Mouse (Mus musculus): ENCODE data around the gene Tbl1xr1.

The Tbl1xr1 gene

GRCm38 (mm10) chr3:22076561-22076935 is at the start of gene Tbl1xr1:
Gene Tbl1xr1, plus strand, starts transcription at chr3:22076652.
- DNase-seq: peak; percentile 94 to 97

- DNase-seq: no peak
Measured at GRCm38 (mm10) chr3:22038004-22038403, 38.4 kb upstream of the Tbl1xr1 start.

GRCm38 (mm10) chr3:22039036-22039795 is 37.2 kb upstream of the Tbl1xr1 start:
- no peak for DNase-seq

GRCm38 (mm10) chr3:22040627-22041026 is 35.8 kb upstream of the Tbl1xr1 start:
- no peak for DNase-seq

GRCm38 (mm10) chr3:22047203-22047602 is 29.2 kb upstream of the Tbl1xr1 start:
- peak in 1 of 2 experiments; percentile 13 for DNase-seq

- DNase-seq: no peak
Measured at GRCm38 (mm10) chr3:22056664-22057328, 19.7 kb upstream of the Tbl1xr1 start.

- no peak for DNase-seq
Measured at GRCm38 (mm10) chr3:22058206-22058804, 18.1 kb upstream of the Tbl1xr1 start.

GRCm38 (mm10) chr3:22061163-22061562 is 15.3 kb upstream of the Tbl1xr1 start:
- DNase-seq: no peak

- DNase-seq: no peak
Measured at GRCm38 (mm10) chr3:22068621-22069020, 7.8 kb upstream of the Tbl1xr1 start.

- DNase-seq: no peak
Measured at GRCm38 (mm10) chr3:22073916-22074315, 2.5 kb upstream of the Tbl1xr1 start.

GRCm38 (mm10) chr3:22074591-22075294 is 1.7 kb upstream of the Tbl1xr1 start:
- peak; percentile 19 to 42 for DNase-seq

GRCm38 (mm10) chr3:22075517-22075886 is 950 bp upstream of the Tbl1xr1 start:
- no peak for DNase-seq

- DNase-seq: peak; percentile 92 to 96
Measured at GRCm38 (mm10) chr3:22075887-22076560, 428 bp upstream of the Tbl1xr1 start.

- DNase-seq: no peak
Measured at GRCm38 (mm10) chr3:22076936-22077656, 644 bp downstream of the Tbl1xr1 start.

- peak; percentile 48 to 64 for DNase-seq
Measured at GRCm38 (mm10) chr3:22077657-22078475, 1.4 kb downstream of the Tbl1xr1 start.

- no peak for DNase-seq
Measured at GRCm38 (mm10) chr3:22078529-22078928, 2.1 kb downstream of the Tbl1xr1 start.

- DNase-seq: no peak
Measured at GRCm38 (mm10) chr3:22081869-22082268, 5.4 kb downstream of the Tbl1xr1 start.

GRCm38 (mm10) chr3:22082823-22083222 is 6.4 kb downstream of the Tbl1xr1 start:
- no peak for DNase-seq

- no peak for DNase-seq
Measured at GRCm38 (mm10) chr3:22084222-22084996, 8.0 kb downstream of the Tbl1xr1 start.

- DNase-seq: no peak
Measured at GRCm38 (mm10) chr3:22089825-22090224, 13.4 kb downstream of the Tbl1xr1 start.
